Mouse (Mus musculus): ENCODE measurements at regions not wholly inside any gene's neighbourhood (a gene's known extent, or its start where the extent isn't known, plus 50 kb on each side); places are given as distances from the start of the nearest gene placed in this dataset.
"Not testable (repeated sequence)": the region's sequence is repeated elsewhere in the genome, so short reads cannot be mapped to it uniquely, and the experiment has no call there.

DNA sequence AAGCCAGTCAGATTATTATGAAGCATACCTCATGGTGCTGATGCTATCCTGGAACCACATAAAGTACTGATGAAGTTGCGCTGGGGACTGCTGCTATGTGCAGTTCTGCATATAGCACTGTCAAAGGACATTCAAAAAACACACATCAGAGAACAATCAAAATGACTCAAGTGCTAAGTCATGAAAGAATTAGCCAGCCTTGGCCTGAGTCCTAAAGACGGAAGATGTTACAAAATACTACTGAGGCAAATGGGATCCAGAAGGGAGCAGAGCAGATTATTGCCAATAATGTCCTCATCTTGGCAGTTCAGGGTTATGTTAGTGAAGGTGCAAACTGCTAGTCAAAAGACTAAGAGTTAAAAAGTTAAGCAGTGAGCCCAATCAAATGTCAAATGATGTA lies 87.9 kb upstream of the Mpdz start:
- H3K4me3 ChIP-seq (ENCODE audit: low read depth, low read length): no peak overlapping the region
- no peaks in the 10 kb centered on the region for H3K9me3 ChIP-seq (ENCODE audit: control insufficient read depth, low read length)
- no peak for ATAC-seq (ENCODE audit: insufficient read depth, low FRiP score, low TSS enrichment)
- H3K4me2 ChIP-seq (ENCODE audit: low read depth): no peak overlapping the region
- no peaks in the 10 kb centered on the region for H3K36me3 ChIP-seq (ENCODE audit: control insufficient read depth, insufficient read depth, low read length)
- no peak overlapping the region for H3K9ac ChIP-seq (ENCODE audit: low read length)
- WGBS: 95% methylated on average over 2 of the region's 2 CpGs
- H3K4me1 ChIP-seq (ENCODE audit: control insufficient read depth, insufficient read depth, low read length): no peaks in the 10 kb centered on the region
- no peak overlapping the region for H3K27ac ChIP-seq (ENCODE audit: low read depth, low read length)
- H3K27me3 ChIP-seq (ENCODE audit: control insufficient read depth, insufficient read depth, low read length): no peaks in the 10 kb centered on the region
- DNase-seq (ENCODE audit: low spot score): no peak

DNA sequence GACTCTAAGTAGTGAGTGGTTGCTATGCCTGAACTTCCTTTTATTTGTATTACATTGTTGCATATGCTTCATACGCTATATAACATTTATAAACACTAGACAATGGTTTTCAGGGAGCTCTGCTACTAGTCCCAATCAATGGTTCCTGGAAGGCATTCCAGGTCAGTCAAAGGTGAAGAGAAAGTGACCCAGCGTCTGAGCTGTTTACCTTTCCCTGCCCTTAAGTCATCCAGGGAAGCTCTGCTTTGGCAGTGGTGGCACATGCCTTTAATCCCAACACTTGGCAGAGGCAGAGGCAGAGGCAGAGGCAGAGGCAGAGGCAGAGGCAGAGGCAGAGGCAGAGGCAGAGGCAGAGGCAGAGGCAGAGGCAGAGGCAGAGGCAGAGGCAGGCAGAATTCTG lies 76.5 kb upstream of the Mpdz start:
- WGBS: 76% methylated on average over 2 of the region's 2 CpGs
- H3K27me3 ChIP-seq (ENCODE audit: control insufficient read depth, insufficient read depth, low read length); H3K9me3 ChIP-seq (ENCODE audit: control insufficient read depth, low read length); DNase-seq (ENCODE audit: low spot score); H3K27ac ChIP-seq (ENCODE audit: low read depth, low read length); H3K4me2 ChIP-seq (ENCODE audit: low read depth); H3K36me3 ChIP-seq (ENCODE audit: control insufficient read depth, insufficient read depth, low read length); H3K4me1 ChIP-seq (ENCODE audit: control insufficient read depth, insufficient read depth, low read length); H3K4me3 ChIP-seq (ENCODE audit: low read depth, low read length); ATAC-seq (ENCODE audit: insufficient read depth, low FRiP score, low TSS enrichment); H3K9ac ChIP-seq (ENCODE audit: low read length): not testable (repeated sequence)

DNA sequence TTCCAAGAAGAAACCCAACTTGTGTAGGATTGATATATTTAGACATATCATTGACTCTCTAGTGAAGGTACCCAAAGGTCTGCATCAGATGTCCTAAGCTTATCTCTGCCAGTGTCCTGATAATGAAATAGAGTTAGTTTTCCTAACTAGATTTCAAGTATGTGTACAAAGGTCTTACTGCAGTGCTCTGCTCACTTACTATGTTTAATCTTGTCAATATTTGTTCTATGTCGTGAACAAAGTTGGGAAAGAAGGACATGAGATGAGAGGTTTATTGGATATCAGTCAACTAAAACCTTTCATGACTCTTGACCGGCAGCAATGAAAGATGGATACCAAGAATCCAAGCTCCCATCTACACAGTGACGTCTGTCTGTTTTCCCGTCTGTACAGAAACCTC lies 71.9 kb upstream of the Mpdz start:
- Histone ChIP-seq H3K9me3 (ENCODE audit: control insufficient read depth, low read length) (no peaks in the 10 kb centered on the region), H3K9ac (ENCODE audit: low read length) (no peak overlapping the region), H3K4me1 (ENCODE audit: control insufficient read depth, insufficient read depth, low read length) (no peaks in the 10 kb centered on the region), H3K4me3 (ENCODE audit: low read depth, low read length) (no peak overlapping the region), H3K36me3 (ENCODE audit: control insufficient read depth, insufficient read depth, low read length) (no peaks in the 10 kb centered on the region), H3K27ac (ENCODE audit: low read depth, low read length) (no peak overlapping the region), H3K27me3 (ENCODE audit: control insufficient read depth, insufficient read depth, low read length) (no peaks in the 10 kb centered on the region), H3K4me2 (ENCODE audit: low read depth) (no peak overlapping the region)
- DNase-seq (ENCODE audit: low spot score) (no peak), ATAC-seq (ENCODE audit: insufficient read depth, low FRiP score, low TSS enrichment) (no peak)
- WGBS: 88% methylated on average over 4 of the region's 4 CpGs

DNA sequence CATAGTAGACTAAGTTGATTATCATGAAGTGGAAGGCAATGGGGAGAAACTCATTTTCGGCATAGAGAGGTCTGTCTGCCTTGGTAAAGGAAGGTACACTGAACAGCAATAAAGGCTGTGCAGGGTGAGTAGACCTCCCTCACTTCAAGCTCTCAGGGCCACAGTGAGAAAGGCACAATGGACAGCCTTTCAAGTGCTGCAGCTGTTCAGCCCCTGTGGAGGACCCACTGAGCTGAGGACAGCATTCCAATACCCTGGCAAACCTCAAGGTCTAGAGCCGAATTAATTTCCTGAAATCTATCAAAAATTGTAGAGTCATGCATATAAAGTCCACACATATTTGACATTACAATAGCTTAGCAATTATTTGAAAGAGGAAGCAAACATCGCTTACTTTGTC lies 69.8 kb upstream of the Mpdz start:
- 62% methylated on average over 3 of the region's 3 CpGs for WGBS
- H3K4me2 ChIP-seq (ENCODE audit: low read depth): no peak overlapping the region
- no peaks in the 10 kb centered on the region for H3K36me3 ChIP-seq (ENCODE audit: control insufficient read depth, insufficient read depth, low read length)
- ATAC-seq (ENCODE audit: insufficient read depth, low FRiP score, low TSS enrichment): no peak
- H3K4me1 ChIP-seq (ENCODE audit: control insufficient read depth, insufficient read depth, low read length): no peaks in the 10 kb centered on the region
- no peak for DNase-seq (ENCODE audit: low spot score)
- no peak overlapping the region for H3K9ac ChIP-seq (ENCODE audit: low read length)
- H3K27me3 ChIP-seq (ENCODE audit: control insufficient read depth, insufficient read depth, low read length): no peaks in the 10 kb centered on the region
- H3K9me3 ChIP-seq (ENCODE audit: control insufficient read depth, low read length): no peaks in the 10 kb centered on the region
- no peak overlapping the region for H3K4me3 ChIP-seq (ENCODE audit: low read depth, low read length)
- H3K27ac ChIP-seq (ENCODE audit: low read depth, low read length): no peak overlapping the region

- DNase-seq (ENCODE audit: low spot score): no peak
- WGBS: 92% methylated on average over 1 of the region's 1 CpGs
- no peak overlapping the region for H3K4me2 ChIP-seq (ENCODE audit: low read depth)
Measured at GRCm38 (mm10) chr4:81508776-81509175, 66.2 kb upstream of the Mpdz start.

GRCm38 (mm10) chr4:81506841-81507240 lies 64.2 kb upstream of the Mpdz start:
- H3K4me1 ChIP-seq (ENCODE audit: control insufficient read depth, insufficient read depth, low read length): no peaks in the 10 kb centered on the region
- no peak overlapping the region for H3K4me3 ChIP-seq (ENCODE audit: low read depth, low read length)
- H3K9ac ChIP-seq (ENCODE audit: low read length): no peak overlapping the region
- ATAC-seq (ENCODE audit: insufficient read depth, low FRiP score, low TSS enrichment) (no peak), DNase-seq (ENCODE audit: low spot score) (no peak)
- H3K4me2 ChIP-seq (ENCODE audit: low read depth): no peak overlapping the region
- H3K27me3 ChIP-seq (ENCODE audit: control insufficient read depth, insufficient read depth, low read length): no peaks in the 10 kb centered on the region
- 91% methylated on average over 5 of the region's 5 CpGs for WGBS
- H3K36me3 ChIP-seq (ENCODE audit: control insufficient read depth, insufficient read depth, low read length): no peaks in the 10 kb centered on the region
- no peak overlapping the region for H3K27ac ChIP-seq (ENCODE audit: low read depth, low read length)
- H3K9me3 ChIP-seq (ENCODE audit: control insufficient read depth, low read length): no peaks in the 10 kb centered on the region

More at GRCm38 (mm10) chr4:81508776-81509175, 66.2 kb upstream of the Mpdz start:
- H3K27ac ChIP-seq (ENCODE audit: low read depth, low read length): no peak overlapping the region
- no peaks in the 10 kb centered on the region for H3K36me3 ChIP-seq (ENCODE audit: control insufficient read depth, insufficient read depth, low read length)
- no peaks in the 10 kb centered on the region for H3K27me3 ChIP-seq (ENCODE audit: control insufficient read depth, insufficient read depth, low read length)
- H3K4me3 ChIP-seq (ENCODE audit: low read depth, low read length): no peak overlapping the region
- no peaks in the 10 kb centered on the region for H3K4me1 ChIP-seq (ENCODE audit: control insufficient read depth, insufficient read depth, low read length)
- no peak for ATAC-seq (ENCODE audit: insufficient read depth, low FRiP score, low TSS enrichment)
- H3K9ac ChIP-seq (ENCODE audit: low read length): no peak overlapping the region
- H3K9me3 ChIP-seq (ENCODE audit: control insufficient read depth, low read length): no peaks in the 10 kb centered on the region

DNA sequence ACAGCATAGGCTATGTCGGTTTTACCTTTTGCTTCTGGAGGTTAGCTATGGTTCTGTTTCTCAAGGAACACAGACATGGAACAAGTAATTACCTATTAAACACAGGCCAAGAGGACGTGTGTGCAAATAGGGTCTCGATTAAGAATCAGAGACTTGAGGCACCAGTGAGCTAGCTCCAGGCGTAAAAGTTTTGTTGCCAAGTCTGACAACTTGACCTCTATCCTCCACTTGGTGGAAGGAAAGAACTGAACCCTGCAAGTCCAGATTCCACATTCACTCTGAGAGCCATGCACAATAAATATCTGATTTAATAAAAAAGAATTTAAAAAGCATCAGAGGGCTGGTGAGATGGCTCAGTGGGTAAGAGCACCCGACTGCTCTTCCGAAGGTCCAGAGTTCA lies 63.7 kb upstream of the Mpdz start:
- Histone ChIP-seq H3K9me3 (ENCODE audit: control insufficient read depth, low read length) (no peaks in the 10 kb centered on the region), H3K9ac (ENCODE audit: low read length) (no peak overlapping the region), H3K27ac (ENCODE audit: low read depth, low read length) (no peak overlapping the region), H3K36me3 (ENCODE audit: control insufficient read depth, insufficient read depth, low read length) (no peaks in the 10 kb centered on the region), H3K4me2 (ENCODE audit: low read depth) (no peak overlapping the region), H3K4me3 (ENCODE audit: low read depth, low read length) (no peak overlapping the region), H3K27me3 (ENCODE audit: control insufficient read depth, insufficient read depth, low read length) (no peaks in the 10 kb centered on the region), H3K4me1 (ENCODE audit: control insufficient read depth, insufficient read depth, low read length) (no peaks in the 10 kb centered on the region)
- no peak for ATAC-seq (ENCODE audit: insufficient read depth, low FRiP score, low TSS enrichment)
- no peak for DNase-seq (ENCODE audit: low spot score)
- 96% methylated on average over 6 of the region's 6 CpGs for WGBS

DNA sequence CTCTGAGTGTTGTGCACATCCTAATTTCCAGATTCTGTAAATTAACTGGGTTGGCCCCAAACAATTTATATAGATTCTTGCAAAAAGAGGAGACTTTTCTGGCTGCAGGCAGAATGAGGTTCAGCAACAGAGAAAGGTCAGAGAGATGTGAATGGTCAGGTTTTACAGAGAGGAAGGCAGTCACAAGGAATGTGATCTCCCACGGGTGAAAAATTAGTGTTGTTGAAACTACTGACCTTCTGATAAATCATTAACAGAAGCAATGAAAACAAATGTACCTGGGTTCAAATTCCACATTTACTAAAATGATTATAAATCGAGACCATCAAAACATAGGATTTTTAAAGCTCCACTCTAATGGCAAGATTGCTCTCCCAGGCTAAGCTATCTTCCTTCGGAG lies 62.5 kb upstream of the Mpdz start:
- Histone ChIP-seq H3K9me3 (ENCODE audit: control insufficient read depth, low read length) (no peaks in the 10 kb centered on the region), H3K9ac (ENCODE audit: low read length) (no peak overlapping the region), H3K4me1 (ENCODE audit: control insufficient read depth, insufficient read depth, low read length) (no peaks in the 10 kb centered on the region), H3K27ac (ENCODE audit: low read depth, low read length) (no peak overlapping the region), H3K4me3 (ENCODE audit: low read depth, low read length) (no peak overlapping the region), H3K4me2 (ENCODE audit: low read depth) (no peak overlapping the region), H3K36me3 (ENCODE audit: control insufficient read depth, insufficient read depth, low read length) (no peaks in the 10 kb centered on the region), H3K27me3 (ENCODE audit: control insufficient read depth, insufficient read depth, low read length) (no peaks in the 10 kb centered on the region)
- no peak for DNase-seq (ENCODE audit: low spot score)
- 86% methylated on average over 3 of the region's 3 CpGs for WGBS
- no peak for ATAC-seq (ENCODE audit: insufficient read depth, low FRiP score, low TSS enrichment)

DNA sequence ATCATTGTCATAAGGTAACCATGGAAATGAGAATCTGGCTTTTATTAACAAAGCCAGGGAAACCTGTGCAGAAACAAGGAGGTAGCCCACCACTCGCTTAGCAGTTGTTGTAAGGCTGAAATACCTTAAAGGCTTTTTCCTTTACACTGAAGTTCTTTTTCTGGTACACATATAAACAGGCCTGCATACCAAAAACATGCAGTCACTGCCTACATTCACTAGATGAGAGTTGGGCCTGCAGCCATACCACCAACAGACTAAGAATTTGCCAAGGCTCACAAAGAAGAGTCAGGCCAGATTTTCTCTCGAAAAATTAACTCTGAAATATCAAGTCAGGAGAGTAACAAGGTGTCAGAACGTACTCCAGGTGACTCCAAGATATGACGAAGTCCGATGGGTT lies 61.3 kb upstream of the Mpdz start:
- Histone ChIP-seq H3K4me3 (ENCODE audit: low read depth, low read length) (no peak overlapping the region), H3K9ac (ENCODE audit: low read length) (no peak overlapping the region), H3K9me3 (ENCODE audit: control insufficient read depth, low read length) (no peaks in the 10 kb centered on the region), H3K27ac (ENCODE audit: low read depth, low read length) (no peak overlapping the region), H3K4me2 (ENCODE audit: low read depth) (no peak overlapping the region), H3K36me3 (ENCODE audit: control insufficient read depth, insufficient read depth, low read length) (no peaks in the 10 kb centered on the region), H3K4me1 (ENCODE audit: control insufficient read depth, insufficient read depth, low read length) (no peaks in the 10 kb centered on the region), H3K27me3 (ENCODE audit: control insufficient read depth, insufficient read depth, low read length) (no peaks in the 10 kb centered on the region)
- ATAC-seq (ENCODE audit: insufficient read depth, low FRiP score, low TSS enrichment) (no peak), DNase-seq (ENCODE audit: low spot score) (no peak)
- WGBS: 90% methylated on average over 5 of the region's 5 CpGs

All from neural tube, embryonic 11.5 days (tissue).